Mouse (Mus musculus) limb, embryonic 11.5 days (tissue): ENCODE measurements around the gene Basp1. TPM values are rescaled to one million over a fixed set of nuclear protein-coding genes. Genes with fewer than 3 reads are reported as not detected.

Experiments
- ATAC-seq: fragments of 200-750 bp; cut with Nextera tagmentation; 2 replicates; pipeline ENCODE4 v1.8.0; 2017; ENCODE audit warnings: low read depth; ENCODE audit not compliant: insufficient number of reproducible peaks, low FRiP score, low TSS enrichment
- DNase-seq: peaks from one replicate; pipeline ENCODE4 v3.0.0-alpha.2; 2015; ENCODE audit warnings: low spot score
- H3K27ac ChIP-seq: fragments of 300-500 bp; sonication (generic); replicated peaks from 2 replicates; pipeline ENCODE4 v1.5.1; 2014; ENCODE audit warnings: low read depth, mild to moderate bottlenecking, low read length
- H3K27me3 ChIP-seq: fragments of 300-500 bp; sonication (generic); 2 replicates; pipeline ENCODE4 v1.6.1; 2014; ENCODE audit warnings: mild to moderate bottlenecking, low read length, mixed read lengths; ENCODE audit not compliant: control insufficient read depth, insufficient read depth
- H3K36me3 ChIP-seq: fragments of 300-500 bp; sonication (generic); 2 replicates; pipeline ENCODE4 v1.6.1; 2014; ENCODE audit warnings: mild to moderate bottlenecking, low read length, moderate library complexity, mixed read lengths; ENCODE audit not compliant: control insufficient read depth, insufficient read depth
- H3K4me1 ChIP-seq: fragments of 300-500 bp; sonication (generic); 2 replicates; pipeline ENCODE4 v1.6.1; 2014; ENCODE audit warnings: low read length, mixed read lengths; ENCODE audit not compliant: control insufficient read depth, insufficient read depth
- H3K4me2 ChIP-seq: fragments of 300-500 bp; sonication (generic); 2 replicates; pipeline ENCODE4 v1.6.1; 2014; ENCODE audit warnings: low read depth, mild to moderate bottlenecking, moderate library complexity; ENCODE audit not compliant: severe bottlenecking
- H3K4me3 ChIP-seq: fragments of 300-500 bp; sonication (generic); 2 replicates; pipeline ENCODE4 v1.5.1; 2014; ENCODE audit warnings: low read depth, low read length
- H3K9ac ChIP-seq: fragments of 300-500 bp; sonication (generic); 2 replicates; pipeline ENCODE4 v1.6.1; 2014; ENCODE audit warnings: mild to moderate bottlenecking, low read length
- H3K9me3 ChIP-seq: fragments of 300-500 bp; sonication (generic); 2 replicates; pipeline ENCODE4 v1.6.1; 2016; ENCODE audit warnings: low read length; ENCODE audit not compliant: control insufficient read depth
- WGBS: fragments of 180-500 bp; shearing (Covaris S2); extraction: QIAGEN DNeasy Blood & Tissue Kit; methylation state at CpG from one replicate; pipeline ENCODE4 v1.1.7; 2014; 5-methylcytosine and 5-hydroxymethylcytosine counted together
- polyA plus RNA-seq: library from polyadenylated mRNA; unstranded; fragments of >200 nt; fragmentation: Nextera tagmentation; extraction: Ambion mirVana; gene quantifications from 2 replicates; pipeline ENCODE4 v1.2.1, GENCODE M21; 2014

Basp1 gene
- polyA plus RNA-seq, 1 experiment from 2014 or later, result 81.8 TPM

- H3K27ac ChIP-seq, result peak overlapping the region; percentile 94
- peak overlapping the region; percentile 95 for H3K9ac ChIP-seq
- ATAC-seq (peak; percentile 36), DNase-seq (peak; percentile 75)
- no peaks in the 10 kb centered on the region for H3K36me3 ChIP-seq
- no peaks in the 10 kb centered on the region for H3K9me3 ChIP-seq
- H3K4me3 ChIP-seq, result peak overlapping the region; percentile 87
- no peaks in the 10 kb centered on the region for H3K27me3 ChIP-seq
- 0% methylated on average over 34 of the region's 35 CpGs for WGBS
- no peaks in the 10 kb centered on the region for H3K4me1 ChIP-seq
- H3K4me2 ChIP-seq, result peak overlapping the region; percentile 61
Observed at GRCm38 (mm10) chr15:25412761-25413261, 753 bp downstream of the Basp1 start.

GRCm38 (mm10) chr15:25412171-25412641 lies 1.4 kb downstream of the Basp1 start:
- peak overlapping the region; percentile 87 for H3K4me3 ChIP-seq
- no peaks in the 10 kb centered on the region for H3K36me3 ChIP-seq
- H3K9ac ChIP-seq, result peak overlapping the region; percentile 95
- 0% methylated on average over 25 of the region's 25 CpGs for WGBS
- H3K4me2 ChIP-seq, result peak overlapping the region; percentile 61
- peak overlapping the region; percentile 94 for H3K27ac ChIP-seq
- H3K27me3 ChIP-seq, result no peaks in the 10 kb centered on the region
- DNase-seq (peak; percentile 89), ATAC-seq (peak; percentile 59; the same call in 1 of the 2 replicates)
- no peaks in the 10 kb centered on the region for H3K4me1 ChIP-seq
- no peaks in the 10 kb centered on the region for H3K9me3 ChIP-seq

- Histone ChIP-seq H3K9ac (peak overlapping the region; percentile 95), H3K27me3 (no peaks in the 10 kb centered on the region), H3K9me3 (no peaks in the 10 kb centered on the region), H3K4me1 (no peaks in the 10 kb centered on the region), H3K27ac (peak overlapping the region; percentile 94; the same call in 1 of the 2 replicates), H3K4me2 (peak overlapping the region; percentile 61), H3K36me3 (no peaks in the 10 kb centered on the region), H3K4me3 (peak overlapping the region; percentile 87)
- peak; percentile 63 for DNase-seq
- 35% methylated on average over 7 of the region's 7 CpGs for WGBS
- ATAC-seq, result no peak
Observed at GRCm38 (mm10) chr15:25411461-25411860, 2.1 kb downstream of the Basp1 start.

DNA sequence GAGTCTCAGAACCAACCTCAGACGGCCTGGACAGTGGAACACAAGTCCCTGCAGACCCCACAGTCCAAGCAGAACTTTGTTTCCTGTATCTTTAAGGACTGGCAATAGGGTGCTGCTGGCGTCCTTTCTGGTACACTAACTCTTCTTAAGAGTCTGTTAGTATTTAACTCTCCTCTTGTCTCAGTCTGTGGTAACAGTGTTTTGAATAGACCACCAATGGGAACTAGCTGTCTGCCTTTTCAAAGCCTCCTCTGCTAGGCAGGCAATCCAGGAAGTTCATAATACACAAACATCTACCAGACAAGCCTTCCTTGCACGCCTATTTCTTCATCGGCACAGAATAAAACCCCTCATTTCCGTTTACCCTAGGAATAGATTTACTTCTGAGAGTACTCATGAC lies 7.6 kb downstream of the Basp1 start:
- no peak overlapping the region for H3K9ac ChIP-seq
- H3K4me2 ChIP-seq, result no peak overlapping the region
- no peak overlapping the region for H3K4me3 ChIP-seq
- no peaks in the 10 kb centered on the region for H3K4me1 ChIP-seq
- H3K9me3 ChIP-seq, result no peaks in the 10 kb centered on the region
- H3K36me3 ChIP-seq, result 0 out of 2 replicates have a peak, but pooled peaks cover 3% of the 10 kb centered on the region
- WGBS, result 80% methylated on average over 5 of the region's 5 CpGs
- no peaks in the 10 kb centered on the region for H3K27me3 ChIP-seq
- ATAC-seq (no peak), DNase-seq (no peak)
- no peak overlapping the region for H3K27ac ChIP-seq

DNA sequence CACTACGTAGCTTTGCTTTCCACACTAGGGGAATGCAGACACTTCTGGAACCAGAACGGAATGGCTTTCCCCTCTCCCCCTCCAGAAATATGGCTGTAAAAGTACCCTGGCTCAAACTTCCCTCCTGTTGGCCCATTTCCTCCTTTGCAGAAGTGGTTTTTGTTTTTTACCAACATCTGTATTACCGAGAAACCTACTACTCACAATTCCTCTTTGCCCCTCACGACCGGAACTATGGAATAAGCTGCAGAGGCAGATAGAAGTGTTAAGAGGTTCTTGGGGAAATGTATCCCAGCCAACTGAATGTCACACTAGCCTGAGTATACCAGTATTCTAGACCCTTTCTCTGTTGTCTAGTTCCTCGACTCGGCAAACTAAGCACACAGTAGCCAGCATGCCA lies 9.7 kb downstream of the Basp1 start:
- Histone ChIP-seq H3K4me2 (no peak overlapping the region), H3K27me3 (no peaks in the 10 kb centered on the region), H3K27ac (no peak overlapping the region), H3K4me3 (no peak overlapping the region), H3K36me3 (0 out of 2 replicates have a peak, but pooled peaks cover 3% of the 10 kb centered on the region), H3K9me3 (no peaks in the 10 kb centered on the region), H3K4me1 (no peaks in the 10 kb centered on the region), H3K9ac (no peak overlapping the region)
- ATAC-seq (no peak), DNase-seq (no peak)
- 96% methylated on average over 7 of the region's 7 CpGs for WGBS

- 88% methylated on average over 3 of the region's 3 CpGs for WGBS
- 0 out of 2 replicates have a peak, but pooled peaks cover 3% of the 10 kb centered on the region for H3K36me3 ChIP-seq
- no peak for ATAC-seq
- no peaks in the 10 kb centered on the region for H3K9me3 ChIP-seq
- no peak overlapping the region for H3K4me3 ChIP-seq
- H3K4me1 ChIP-seq, result no peaks in the 10 kb centered on the region
- H3K9ac ChIP-seq, result no peak overlapping the region
- DNase-seq, result no peak
- no peak overlapping the region for H3K4me2 ChIP-seq
- H3K27ac ChIP-seq, result no peak overlapping the region
- no peaks in the 10 kb centered on the region for H3K27me3 ChIP-seq
Observed at GRCm38 (mm10) chr15:25402001-25402400, 11.6 kb downstream of the Basp1 start.

GRCm38 (mm10) chr15:25400276-25400675 lies 13.3 kb downstream of the Basp1 start:
- ATAC-seq, result no peak
- H3K9ac ChIP-seq, result no peak overlapping the region
- no peaks in the 10 kb centered on the region for H3K27me3 ChIP-seq
- no peak overlapping the region for H3K27ac ChIP-seq
- DNase-seq, result no peak
- 91% methylated on average over 8 of the region's 8 CpGs for WGBS
- no peak overlapping the region for H3K4me2 ChIP-seq
- H3K4me3 ChIP-seq, result no peak overlapping the region
- H3K4me1 ChIP-seq, result no peaks in the 10 kb centered on the region
- H3K9me3 ChIP-seq, result no peaks in the 10 kb centered on the region
- H3K36me3 ChIP-seq, result 0 out of 2 replicates have a peak, but pooled peaks cover 3% of the 10 kb centered on the region

- Histone ChIP-seq H3K4me3 (no peak overlapping the region), H3K4me2 (no peak overlapping the region), H3K9me3 (no peaks in the 10 kb centered on the region), H3K4me1 (no peaks in the 10 kb centered on the region), H3K36me3 (no peaks in the 10 kb centered on the region), H3K27me3 (no peaks in the 10 kb centered on the region), H3K27ac (no peak overlapping the region), H3K9ac (no peak overlapping the region)
- DNase-seq (no peak), ATAC-seq (no peak)
- 82% methylated on average over 9 of the region's 9 CpGs for WGBS
Observed at GRCm38 (mm10) chr15:25395912-25396590, 17.5 kb downstream of the Basp1 start.
